Mouse (Mus musculus) ES-E14 (cell line): ENCODE measurements at regions not wholly inside any gene's neighbourhood (a gene's known extent, or its start where the extent isn't known, plus 50 kb on each side); places are given as distances from the start of the nearest gene placed in this dataset.

Experiments
- CHD2 ChIP-seq: IDR thresholded peaks from 2 replicates; pipeline ENCODE4 v1.6.1; 2014; ENCODE audit warnings: mild to moderate bottlenecking, low read depth, low read length, inconsistent platforms
- ZC3H11A ChIP-seq: IDR thresholded peaks from 2 replicates; pipeline ENCODE4 v1.6.1; 2012; ENCODE audit warnings: low read depth, mild to moderate bottlenecking, inconsistent platforms, low read length, borderline replicate concordance
- ZNF384 ChIP-seq: IDR thresholded peaks from 2 replicates; pipeline ENCODE4 v1.6.1; 2012; ENCODE audit warnings: low read depth, low read length, inconsistent platforms

GRCm38 (mm10) chr6:81210521-81210920 lies 712.9 kb upstream of the Gcfc2 start:
- no peak for TF ChIP-seq ZC3H11A
- no peak for TF ChIP-seq CHD2
- no peak for TF ChIP-seq ZNF384
